Mouse (Mus musculus) stomach, postnatal 0 days (tissue): ENCODE data around the gene Skap1. TPM values are rescaled to one million over a fixed set of nuclear protein-coding genes. Genes with fewer than 3 reads are reported as not detected.

ENCODE experiments used
- ATAC-seq: fragments of 200-750 bp; cut with Nextera tagmentation; 2 replicates; pipeline ENCODE4 v1.8.0; 2017; ENCODE audit not compliant: low FRiP score, low TSS enrichment
- DNase-seq: peaks from one replicate; pipeline ENCODE4 v3.0.0-alpha.2; 2016; ENCODE audit warnings: low spot score
- H3K27ac ChIP-seq: fragments of 300-500 bp; sonication (generic); replicated peaks from 2 replicates; pipeline ENCODE4 v1.5.1; 2014; ENCODE audit warnings: mild to moderate bottlenecking, control low read depth
- H3K27me3 ChIP-seq: fragments of 300-500 bp; sonication (generic); 2 replicates; pipeline ENCODE4 v1.6.1; 2014; ENCODE audit warnings: low read length; ENCODE audit not compliant: control insufficient read depth, insufficient read depth
- H3K36me3 ChIP-seq: fragments of 300-500 bp; sonication (generic); 2 replicates; pipeline ENCODE4 v1.6.1; 2014; ENCODE audit warnings: low read length, mixed read lengths; ENCODE audit not compliant: control insufficient read depth, insufficient read depth
- H3K4me1 ChIP-seq: fragments of 300-500 bp; sonication (generic); replicated peaks from 2 replicates; pipeline ENCODE4 v1.6.1; 2014; ENCODE audit warnings: antibody characterized with exemption; ENCODE audit not compliant: control insufficient read depth, insufficient read depth
- H3K4me2 ChIP-seq: fragments of 300-500 bp; sonication (generic); replicated peaks from 2 replicates; pipeline ENCODE4 v1.6.1; 2014; ENCODE audit warnings: low read depth, mild to moderate bottlenecking, control low read depth, moderate library complexity
- H3K4me3 ChIP-seq: fragments of 300-500 bp; sonication (generic); 2 replicates; pipeline ENCODE4 v1.5.1; 2014; ENCODE audit warnings: low read depth, low read length, control low read depth
- H3K9ac ChIP-seq: fragments of 300-500 bp; sonication (generic); 2 replicates; pipeline ENCODE4 v1.6.1; 2014; ENCODE audit warnings: mild to moderate bottlenecking, low read length, control low read depth, mixed read lengths
- H3K9me3 ChIP-seq: fragments of 300-500 bp; sonication (generic); 2 replicates; pipeline ENCODE4 v1.6.1; 2016; ENCODE audit warnings: low read length; ENCODE audit not compliant: control insufficient read depth
- CTCF ChIP-seq: IDR thresholded peaks from 2 replicates; pipeline ENCODE4 v1.5.1; 2016; ENCODE audit warnings: antibody characterized with exemption, low read depth, mild to moderate bottlenecking, moderate library complexity
- EP300 ChIP-seq: optimal IDR thresholded peaks from 2 replicates; pipeline ENCODE3; 2016; ENCODE audit warnings: antibody characterized with exemption
- WGBS: fragments of 180-500 bp; shearing (Covaris S2); extraction: QIAGEN DNeasy Blood & Tissue Kit; methylation state at CpG from one replicate; pipeline ENCODE4 v1.1.7; 2014; 5-methylcytosine and 5-hydroxymethylcytosine counted together
- polyA plus RNA-seq: library from polyadenylated mRNA; unstranded; fragments of >200 nt; fragmentation: Nextera tagmentation; extraction: Ambion mirVana; gene quantifications from 2 replicates; pipeline ENCODE4 v1.2.1, GENCODE M21; 2015

Gene Skap1
- polyA plus RNA-seq, 1 experiment from 2014 or later, result 0.56 TPM

DNA sequence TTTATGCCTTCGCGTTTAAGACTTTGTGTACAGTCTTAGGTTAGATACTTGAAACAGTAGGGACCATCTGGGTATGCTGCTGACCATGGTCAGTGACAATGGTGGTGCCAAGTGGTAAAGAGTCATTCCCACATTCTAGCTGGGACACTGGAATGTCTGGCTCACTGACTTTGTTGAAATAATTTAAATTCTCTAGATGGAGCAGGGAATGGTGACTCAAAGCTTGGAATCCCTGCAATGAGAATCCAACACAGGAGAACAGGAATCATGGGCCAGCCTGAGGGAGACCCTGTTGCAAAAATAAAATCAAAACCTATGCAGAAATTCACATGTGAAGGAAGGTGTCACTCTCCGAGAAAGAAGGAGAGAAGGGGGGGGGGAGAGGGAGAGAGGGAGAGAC, 138.4 kb downstream of the Skap1 start:
- Histone ChIP-seq H3K27ac (no peak overlapping the region), H3K36me3 (no peaks in the 10 kb centered on the region), H3K9me3 (no peaks in the 10 kb centered on the region), H3K4me1 (no peaks in the 10 kb centered on the region; the same call in 1 of the 2 replicates), H3K4me3 (no peak overlapping the region), H3K27me3 (no peaks in the 10 kb centered on the region), H3K4me2 (no peak overlapping the region), H3K9ac (no peak overlapping the region)
- TF ChIP-seq CTCF (no peak), EP300 (no peak)
- 66% methylated on average over 3 of the region's 3 CpGs for WGBS
- ATAC-seq (no peak), DNase-seq (no peak)

DNA sequence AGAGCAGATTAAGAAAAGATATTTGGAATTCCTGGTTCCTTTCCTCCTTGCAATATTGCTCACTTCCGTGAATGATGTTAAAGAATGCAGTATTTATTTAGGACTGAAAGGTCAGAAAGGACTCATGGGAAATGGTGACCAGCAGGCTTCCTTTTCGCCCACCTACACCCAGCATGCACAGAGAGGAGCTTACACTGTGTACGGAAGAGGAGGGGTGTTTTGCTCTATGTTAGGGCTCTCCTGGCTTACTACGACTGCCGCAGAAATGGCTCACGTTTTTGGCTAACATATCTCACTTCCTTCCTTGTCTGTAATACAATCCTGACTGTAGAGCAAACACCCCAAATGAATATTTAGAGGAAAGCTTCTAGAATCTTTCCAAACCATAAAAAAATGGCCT, 139.9 kb downstream of the Skap1 start:
- H3K4me2 ChIP-seq, result no peak overlapping the region
- TF ChIP-seq CTCF (no peak), EP300 (no peak)
- no peak overlapping the region for H3K9ac ChIP-seq
- H3K4me3 ChIP-seq, result no peak overlapping the region
- peak overlapping the region; percentile 20; the same call in 1 of the 2 replicates for H3K27ac ChIP-seq
- H3K36me3 ChIP-seq, result no peaks in the 10 kb centered on the region
- H3K27me3 ChIP-seq, result no peaks in the 10 kb centered on the region
- no peak for DNase-seq
- H3K4me1 ChIP-seq, result no peaks in the 10 kb centered on the region; the same call in 1 of the 2 replicates
- no peak for ATAC-seq
- 35% methylated on average over 6 of the region's 6 CpGs for WGBS
- no peaks in the 10 kb centered on the region for H3K9me3 ChIP-seq

DNA sequence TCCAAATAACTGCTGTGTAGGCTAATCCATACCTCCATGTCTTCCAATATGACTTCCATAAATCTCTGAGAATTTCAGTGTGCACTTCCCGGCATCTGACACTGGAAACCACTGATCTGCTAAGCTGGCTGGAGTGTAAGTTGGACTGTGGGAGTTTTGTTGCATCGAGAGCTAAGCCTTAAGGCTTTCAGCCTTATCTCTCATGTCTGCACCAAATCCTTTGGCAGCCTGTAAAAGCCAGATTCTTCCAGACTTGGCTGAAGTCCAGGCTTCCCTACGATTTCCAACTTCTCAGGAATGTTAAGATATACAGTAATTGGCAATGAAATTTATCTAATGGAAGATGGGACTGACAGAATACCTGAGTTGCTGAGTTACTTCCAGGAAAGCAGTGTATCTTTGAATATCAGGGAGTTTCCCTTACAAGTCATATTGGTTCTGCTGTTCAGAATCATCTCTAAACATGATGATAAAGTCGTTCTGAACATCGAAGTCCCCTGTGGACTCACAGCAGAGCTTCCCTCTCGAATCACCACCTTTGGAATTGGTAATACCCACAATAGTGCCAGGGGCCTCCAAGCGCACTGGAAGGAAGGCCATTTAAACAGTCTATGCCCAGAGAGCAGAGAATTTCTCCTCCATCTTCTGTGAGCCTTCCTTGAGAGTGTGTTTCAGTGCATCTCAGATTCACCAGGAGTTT, 140.5 kb downstream of the Skap1 start:
- H3K27ac ChIP-seq, result peak overlapping the region; percentile 20; the same call in 1 of the 2 replicates
- H3K27me3 ChIP-seq, result no peaks in the 10 kb centered on the region
- no peaks in the 10 kb centered on the region for H3K36me3 ChIP-seq
- H3K9ac ChIP-seq, result no peak overlapping the region
- H3K9me3 ChIP-seq, result no peaks in the 10 kb centered on the region
- no peaks in the 10 kb centered on the region; the same call in 1 of the 2 replicates for H3K4me1 ChIP-seq
- H3K4me3 ChIP-seq, result no peak overlapping the region
- ATAC-seq (no peak), DNase-seq (no peak)
- no peak overlapping the region for H3K4me2 ChIP-seq
- no peak for TF ChIP-seq EP300
- no peak for TF ChIP-seq CTCF
- WGBS, result 38% methylated on average over 7 of the region's 7 CpGs

DNA sequence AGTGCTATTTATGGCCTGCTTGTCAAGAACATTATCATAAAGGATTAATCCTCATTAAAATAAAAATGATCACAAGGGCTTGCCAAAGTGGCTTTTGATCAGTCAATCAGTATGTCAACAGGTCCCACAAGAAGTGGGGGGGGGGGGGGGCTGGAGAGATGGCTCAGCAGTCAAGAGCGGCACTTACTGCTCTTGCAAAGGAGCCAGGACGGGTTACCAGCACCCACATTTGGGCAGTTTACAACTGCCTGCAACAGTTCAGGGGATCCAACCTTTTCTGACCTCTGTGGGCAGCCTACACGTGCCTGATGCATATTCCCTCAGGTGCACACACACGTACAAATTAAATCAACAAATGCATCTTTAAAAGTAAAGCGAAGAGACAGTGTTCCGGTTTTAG, 141.1 kb downstream of the Skap1 start:
- H3K9me3 ChIP-seq, result no peaks in the 10 kb centered on the region
- no peak overlapping the region for H3K4me3 ChIP-seq
- H3K4me1 ChIP-seq, result no peaks in the 10 kb centered on the region; the same call in 1 of the 2 replicates
- H3K27ac ChIP-seq, result no peak overlapping the region
- H3K36me3 ChIP-seq, result no peaks in the 10 kb centered on the region
- no peak for ATAC-seq
- no peak overlapping the region for H3K9ac ChIP-seq
- TF ChIP-seq CTCF, result no peak
- no peak for TF ChIP-seq EP300
- WGBS, result 82% methylated on average over 6 of the region's 6 CpGs
- no peak for DNase-seq
- no peak overlapping the region for H3K4me2 ChIP-seq
- H3K27me3 ChIP-seq, result no peaks in the 10 kb centered on the region

DNA sequence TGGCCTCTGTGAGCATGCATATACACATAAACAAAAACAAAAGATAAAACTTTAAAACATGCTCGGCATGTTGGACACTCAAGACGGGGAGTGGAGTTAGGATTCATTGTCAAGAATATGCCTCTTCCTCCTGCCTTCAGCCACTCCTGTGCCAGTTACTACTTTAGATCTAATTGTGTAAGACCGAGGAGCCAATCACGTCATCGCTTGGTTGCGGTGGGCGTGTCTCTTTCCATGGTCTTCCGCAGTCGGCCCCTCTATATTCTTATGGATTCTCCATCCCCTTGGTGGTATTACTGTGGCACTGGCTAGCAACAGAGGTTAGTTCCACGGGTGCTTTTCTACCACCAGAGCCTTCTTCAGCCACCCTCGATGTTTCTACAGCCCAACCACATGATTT, 148.2 kb downstream of the Skap1 start:
- WGBS, result 81% methylated on average over 11 of the region's 11 CpGs
- DNase-seq, result no peak
- TF ChIP-seq CTCF, result no peak
- no peak for TF ChIP-seq EP300

DNA sequence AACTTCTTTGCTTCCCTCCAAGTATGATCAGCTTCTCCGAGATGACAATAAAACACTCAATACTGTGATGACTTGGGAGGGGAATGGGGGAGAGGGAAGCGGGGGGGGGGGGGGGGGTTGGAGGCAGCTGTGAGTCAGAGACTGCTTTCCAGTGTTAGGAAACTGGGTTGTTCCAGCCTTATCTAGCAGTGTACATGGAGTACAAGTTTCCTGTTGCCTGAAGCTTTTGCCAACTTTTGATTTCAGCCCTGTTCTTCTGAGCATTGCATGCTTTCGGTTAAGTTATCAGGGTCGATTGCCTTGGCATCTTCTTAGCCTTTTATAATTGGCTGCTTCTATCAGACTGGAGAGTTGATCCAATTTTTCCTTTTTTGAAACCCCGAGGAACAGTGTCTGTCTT, 152.4 kb downstream of the Skap1 start:
- Histone ChIP-seq H3K27ac (no peak overlapping the region), H3K36me3 (no peaks in the 10 kb centered on the region), H3K4me2 (no peak overlapping the region), H3K4me1 (no peaks in the 10 kb centered on the region), H3K4me3 (no peak overlapping the region), H3K9ac (no peak overlapping the region), H3K9me3 (no peaks in the 10 kb centered on the region), H3K27me3 (no peaks in the 10 kb centered on the region)
- TF ChIP-seq CTCF, result no peak
- TF ChIP-seq EP300, result no peak
- 57% methylated on average over 5 of the region's 5 CpGs for WGBS
- ATAC-seq, result no peak
- DNase-seq, result no peak

More for the DNA sequence above, 148.2 kb downstream of the Skap1 start:
- H3K9me3 ChIP-seq, result no peaks in the 10 kb centered on the region
- no peak for ATAC-seq
- H3K4me1 ChIP-seq, result no peaks in the 10 kb centered on the region
- H3K36me3 ChIP-seq, result no peaks in the 10 kb centered on the region
- H3K4me2 ChIP-seq, result no peak overlapping the region
- H3K9ac ChIP-seq, result no peak overlapping the region
- no peak overlapping the region for H3K27ac ChIP-seq
- no peak overlapping the region for H3K4me3 ChIP-seq
- H3K27me3 ChIP-seq, result no peaks in the 10 kb centered on the region
